Mouse (Mus musculus): Measurements from ENCODE around the gene Zfyve27.

GRCm38 (mm10) chr19:42243401-42243800, 79.7 kb downstream of the Zfyve27 start:
- no peak for TF ChIP-seq CTCF (IDR thresholded peaks at IDR 0.05; ENCODE audit: low read depth, low read length)
- no peak for TF ChIP-seq EP300 (IDR thresholded peaks at IDR 0.05; ENCODE audit: insufficient read depth, low read depth, low read length)
